Mouse (Mus musculus) forebrain, postnatal 0 days (tissue): ENCODE measurements at regions not wholly inside any gene's neighbourhood (a gene's known extent, or its start where the extent isn't known, plus 50 kb on each side); places are given as distances from the start of the nearest gene placed in this dataset.

Experiments used
- ATAC-seq: fragments of 200-750 bp; cut with Nextera tagmentation; 2 replicates; pipeline ENCODE4 v1.8.0; 2017; ENCODE audit warnings: mild to moderate bottlenecking, moderate library complexity
- DNase-seq: peaks from one replicate; pipeline ENCODE4 v3.0.0-alpha.2; 2015
- H3K27ac ChIP-seq: fragments of 300-500 bp; sonication (generic); 2 replicates; pipeline ENCODE4 v1.5.1; 2014; ENCODE audit warnings: low read depth, mild to moderate bottlenecking, antibody characterized with exemption, low read length, moderate library complexity, mixed read lengths
- H3K27me3 ChIP-seq: fragments of 300-500 bp; sonication (generic); 2 replicates; pipeline ENCODE4 v1.6.1; 2014; ENCODE audit warnings: mild to moderate bottlenecking, low read length, mixed read lengths; ENCODE audit not compliant: insufficient read depth
- H3K36me3 ChIP-seq: fragments of 300-500 bp; sonication (generic); 2 replicates; pipeline ENCODE4 v1.6.1; 2014; ENCODE audit warnings: mild to moderate bottlenecking, moderate library complexity; ENCODE audit not compliant: insufficient read depth
- H3K4me1 ChIP-seq: fragments of 300-500 bp; sonication (generic); 2 replicates; pipeline ENCODE4 v1.6.1; 2014; ENCODE audit warnings: antibody characterized with exemption; ENCODE audit not compliant: insufficient read depth
- H3K4me2 ChIP-seq: fragments of 300-500 bp; sonication (generic); 2 replicates; pipeline ENCODE4 v1.6.1; 2014; ENCODE audit warnings: low read depth, mild to moderate bottlenecking, moderate library complexity
- H3K4me3 ChIP-seq: fragments of 300-500 bp; sonication (generic); 2 replicates; pipeline ENCODE4 v1.5.1; 2014; ENCODE audit warnings: low read depth, low read length, mixed read lengths
- H3K9ac ChIP-seq: fragments of 300-500 bp; sonication (generic); 2 replicates; pipeline ENCODE4 v1.6.1; 2014; ENCODE audit warnings: mild to moderate bottlenecking
- H3K9me3 ChIP-seq: fragments of 300-500 bp; sonication (generic); 2 replicates; pipeline ENCODE4 v1.6.1; 2016; ENCODE audit warnings: low read length
- CTCF ChIP-seq: sonication (generic); IDR thresholded peaks from 2 replicates; pipeline ENCODE4 v1.5.1; 2016; ENCODE audit warnings: antibody characterized with exemption, control low read depth, low read depth
- WGBS: fragments of 180-500 bp; shearing (Covaris S2); extraction: QIAGEN DNeasy Blood & Tissue Kit; methylation state at CpG from one replicate; pipeline ENCODE4 v1.1.7; 2014; 5-methylcytosine and 5-hydroxymethylcytosine counted together

DNA sequence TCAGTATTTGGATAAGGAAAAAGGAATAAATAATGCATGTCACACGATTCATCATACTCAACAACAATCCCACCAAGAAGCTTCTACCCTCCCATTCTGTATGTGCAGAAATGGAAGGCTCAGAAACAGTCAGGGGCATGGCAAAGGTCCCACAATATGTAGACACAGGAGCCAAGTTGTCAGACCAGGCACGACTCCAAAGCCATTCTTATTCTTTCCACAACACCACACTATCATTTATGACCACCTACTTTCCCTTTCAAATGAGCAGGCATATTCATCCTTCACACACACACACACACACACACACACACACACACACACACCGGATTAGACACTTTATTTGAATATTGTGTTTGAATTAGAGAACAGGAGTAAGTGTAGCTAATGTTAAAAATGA, 232.0 kb downstream of the Rab28 start:
- Histone ChIP-seq H3K4me3 (no peak overlapping the region), H3K9ac (no peak overlapping the region), H3K4me1 (no peaks in the 10 kb centered on the region), H3K27me3 (no peaks in the 10 kb centered on the region), H3K9me3 (no peaks in the 10 kb centered on the region), H3K36me3 (no peaks in the 10 kb centered on the region), H3K27ac (no peak overlapping the region), H3K4me2 (no peak overlapping the region)
- no peak for TF ChIP-seq CTCF
- WGBS: 43% methylated on average over 3 of the region's 3 CpGs
- peak; percentile 89 for ATAC-seq
- peak; percentile 59 for DNase-seq

DNA sequence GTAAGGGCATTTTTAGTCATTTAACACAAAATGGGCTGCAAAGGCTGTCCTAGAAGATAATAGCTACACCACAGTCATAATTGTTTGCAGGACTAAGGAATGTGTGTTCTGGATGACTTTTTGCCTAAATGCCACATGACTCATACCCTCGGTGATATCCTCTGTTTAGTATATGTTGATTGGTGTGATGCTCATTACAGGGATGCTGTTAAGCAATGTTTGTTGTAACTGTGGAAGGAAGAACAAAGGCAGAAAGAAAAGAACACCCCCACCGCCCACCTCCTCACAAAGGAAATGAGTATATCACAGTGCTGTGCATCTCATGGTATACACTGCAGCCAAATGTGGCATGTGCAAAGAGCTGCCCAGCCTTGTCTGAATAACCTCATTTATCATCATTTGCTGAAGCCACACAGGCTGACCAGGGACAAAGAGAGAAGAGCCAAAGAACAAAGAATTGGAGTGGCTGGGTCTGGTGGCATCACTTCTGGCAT, 262.4 kb downstream of the Rab28 start:
- Histone ChIP-seq H3K9ac (no peak overlapping the region), H3K27me3 (no peaks in the 10 kb centered on the region), H3K36me3 (no peaks in the 10 kb centered on the region), H3K4me3 (no peak overlapping the region), H3K9me3 (no peaks in the 10 kb centered on the region), H3K27ac (no peak overlapping the region), H3K4me1 (no peaks in the 10 kb centered on the region), H3K4me2 (no peak overlapping the region)
- DNase-seq: no peak
- TF ChIP-seq CTCF: no peak
- 74% methylated on average over 2 of the region's 2 CpGs for WGBS
- ATAC-seq: no peak

DNA sequence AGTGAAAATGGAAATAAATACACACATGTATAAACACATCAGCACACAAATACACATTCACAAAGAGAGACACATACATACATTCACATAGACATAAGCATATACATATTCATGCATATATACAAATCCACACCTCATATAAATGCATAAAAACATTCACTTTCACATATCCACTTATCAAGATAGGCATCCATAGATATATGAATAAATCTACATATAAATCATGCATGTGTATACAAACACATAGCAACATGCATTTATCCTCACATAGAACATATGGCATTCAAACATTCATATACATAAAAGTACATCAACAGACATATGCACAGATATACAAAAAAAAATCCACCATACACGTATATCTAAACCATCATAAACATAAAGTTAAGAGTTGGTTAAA, 266.9 kb downstream of the Rab28 start:
- no peaks in the 10 kb centered on the region for H3K27me3 ChIP-seq
- H3K4me1 ChIP-seq: no peaks in the 10 kb centered on the region
- H3K36me3 ChIP-seq: no peaks in the 10 kb centered on the region
- H3K9me3 ChIP-seq: no peaks in the 10 kb centered on the region
- no peak overlapping the region for H3K9ac ChIP-seq
- TF ChIP-seq CTCF: no peak
- DNase-seq: no peak
- H3K4me3 ChIP-seq: no peak overlapping the region
- 72% methylated on average over 1 of the region's 1 CpGs for WGBS
- peak; percentile 55; the same call in 1 of the 2 replicates for ATAC-seq
- no peak overlapping the region for H3K27ac ChIP-seq
- no peak overlapping the region for H3K4me2 ChIP-seq

DNA sequence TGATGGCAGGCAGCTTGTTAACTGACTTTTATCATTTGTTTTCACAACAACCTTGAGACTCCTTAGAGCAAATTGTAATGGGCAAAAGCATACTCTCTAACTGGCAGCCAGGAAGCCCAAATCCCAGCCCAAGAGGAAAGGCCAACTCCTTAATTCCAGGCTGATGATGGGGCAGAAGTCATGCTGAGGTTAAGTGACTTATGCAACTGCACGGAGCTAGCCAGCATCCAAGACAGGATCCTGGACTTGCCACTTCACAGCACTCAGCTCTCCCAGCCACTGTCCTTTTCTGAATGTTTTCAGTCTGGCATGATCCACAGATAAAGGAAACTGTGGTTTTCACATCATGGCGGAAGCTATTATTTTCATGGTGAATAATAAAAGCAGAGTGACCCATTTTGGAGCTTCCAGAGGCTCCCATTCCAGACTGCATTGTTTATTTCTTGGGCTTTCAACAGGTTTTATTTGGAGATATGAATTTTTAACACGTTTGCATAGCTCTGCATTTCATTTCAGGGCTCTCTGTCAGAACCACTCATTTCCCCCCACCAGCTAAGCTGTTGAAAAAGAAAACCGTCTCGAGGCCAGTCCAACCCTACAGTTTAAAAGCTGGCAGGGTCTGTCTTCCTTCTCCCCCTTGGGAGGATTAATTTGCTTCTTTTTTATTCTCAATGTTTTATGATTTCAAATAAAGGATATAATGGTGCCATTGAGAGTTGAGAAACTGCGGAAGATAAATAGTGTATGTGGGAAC, 288.7 kb downstream of the Rab28 start:
- peak; percentile 3 for DNase-seq
- no peak for ATAC-seq
- Histone ChIP-seq H3K27me3 (no peaks in the 10 kb centered on the region), H3K9ac (no peak overlapping the region), H3K4me1 (no peaks in the 10 kb centered on the region), H3K4me3 (no peak overlapping the region), H3K4me2 (no peak overlapping the region), H3K36me3 (no peaks in the 10 kb centered on the region), H3K9me3 (no peaks in the 10 kb centered on the region), H3K27ac (no peak overlapping the region)
- 65% methylated on average over 6 of the region's 6 CpGs for WGBS
- no peak for TF ChIP-seq CTCF

DNA sequence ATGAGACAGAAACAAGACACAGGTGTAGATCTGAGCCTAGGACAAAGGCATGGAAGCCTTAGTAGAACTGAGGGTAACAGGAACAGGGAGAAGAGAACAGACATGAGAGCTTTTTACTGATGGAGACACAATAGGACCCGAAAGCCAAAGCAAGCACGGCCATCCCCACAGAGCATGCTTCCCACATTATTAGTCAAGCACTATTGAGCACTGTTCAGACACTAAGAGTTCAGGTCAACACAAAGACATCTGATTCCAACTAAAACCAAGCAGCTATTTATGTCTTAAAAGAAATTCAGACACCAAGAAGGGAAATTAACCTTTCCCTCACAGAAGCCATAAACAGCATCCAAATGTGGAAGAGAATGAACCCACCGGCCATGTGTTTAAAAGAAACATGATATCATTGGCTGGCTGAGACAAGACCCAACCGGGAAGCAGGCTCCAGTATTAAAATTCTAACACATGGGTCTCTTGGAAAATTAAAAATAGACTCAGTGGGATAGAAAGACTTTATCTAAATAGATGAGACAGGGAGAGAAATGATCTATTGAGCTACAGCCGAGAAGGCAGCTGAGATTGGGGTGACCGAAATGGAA, 298.8 kb downstream of the Rab28 start:
- no peak for ATAC-seq
- H3K9me3 ChIP-seq: no peaks in the 10 kb centered on the region
- 72% methylated on average over 6 of the region's 6 CpGs for WGBS

DNA sequence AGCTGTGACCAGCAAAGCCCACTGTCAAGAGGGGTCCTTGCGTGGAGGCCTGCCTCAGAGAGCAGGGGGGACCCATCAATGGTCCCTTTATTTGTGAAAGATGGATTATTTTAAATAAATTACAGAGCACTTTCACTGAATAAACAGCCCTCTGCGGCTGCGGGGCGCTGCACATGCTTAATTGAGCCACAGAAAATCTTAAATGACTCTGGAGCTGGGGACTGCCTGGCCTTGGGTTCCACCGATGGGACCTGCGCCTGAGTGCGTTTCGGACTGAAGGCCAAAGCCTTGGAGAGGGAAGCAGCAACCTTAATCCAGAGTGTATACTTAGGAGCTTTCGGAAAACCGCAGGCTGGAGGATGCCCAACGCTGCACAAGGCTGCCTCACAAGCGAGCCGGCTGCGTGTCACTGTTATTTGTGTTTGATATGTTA, 315.1 kb downstream of the Rab28 start:
- DNase-seq: peak; percentile 38

More for the DNA sequence above, 298.8 kb downstream of the Rab28 start:
- no peak overlapping the region for H3K27ac ChIP-seq
- no peak for TF ChIP-seq CTCF
- H3K4me3 ChIP-seq: no peak overlapping the region
- no peak overlapping the region for H3K9ac ChIP-seq
- H3K4me2 ChIP-seq: no peak overlapping the region
- H3K27me3 ChIP-seq: no peaks in the 10 kb centered on the region
- no peaks in the 10 kb centered on the region for H3K36me3 ChIP-seq
- no peak for DNase-seq
- no peaks in the 10 kb centered on the region for H3K4me1 ChIP-seq

DNA sequence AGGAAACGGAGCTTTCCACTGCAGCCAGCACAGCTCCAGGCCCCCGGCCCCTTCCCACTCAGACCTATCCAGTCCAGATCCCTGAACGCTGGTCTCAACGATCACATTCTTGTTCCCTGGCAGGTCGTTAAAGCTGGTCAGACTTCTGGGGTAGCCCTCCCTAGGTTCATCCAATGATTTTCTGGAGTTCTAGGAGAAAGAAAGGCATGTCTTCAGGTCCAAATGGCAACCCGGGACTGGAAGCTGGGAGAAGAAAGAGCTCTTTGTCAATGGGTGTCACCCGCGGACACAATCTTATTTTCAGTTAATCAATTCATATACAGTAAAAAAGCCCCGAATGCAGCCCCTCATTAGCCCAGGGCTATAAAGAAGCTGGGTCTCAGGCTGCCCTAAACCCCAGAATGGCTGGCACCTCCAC, 315.8 kb downstream of the Rab28 start:
- no peaks in the 10 kb centered on the region for H3K9me3 ChIP-seq
- whole genome bisulfite sequencing: 20% methylated on average over 9 of the region's 9 CpGs
- no peaks in the 10 kb centered on the region for H3K27me3 ChIP-seq
- no peaks in the 10 kb centered on the region for H3K36me3 ChIP-seq
- DNase-seq: no peak
- no peak overlapping the region for H3K27ac ChIP-seq
- H3K4me2 ChIP-seq: peak overlapping the region; percentile 31; the same call in 1 of the 2 replicates
- no peaks in the 10 kb centered on the region for H3K4me1 ChIP-seq
- H3K9ac ChIP-seq: no peak overlapping the region; the same call in 1 of the 2 replicates
- ATAC-seq: peak; percentile 50; the same call in 1 of the 2 replicates
- H3K4me3 ChIP-seq: no peak overlapping the region
- no peak for TF ChIP-seq CTCF

More for the DNA sequence above, 315.1 kb downstream of the Rab28 start:
- Histone ChIP-seq H3K4me3 (peak overlapping the region; percentile 7), H3K4me1 (no peaks in the 10 kb centered on the region), H3K4me2 (peak overlapping the region; percentile 31), H3K27ac (no peak overlapping the region), H3K9ac (no peak overlapping the region), H3K9me3 (no peaks in the 10 kb centered on the region), H3K27me3 (no peaks in the 10 kb centered on the region), H3K36me3 (no peaks in the 10 kb centered on the region)
- TF ChIP-seq CTCF: 0 out of 2 replicates have a peak, but pooled peaks have one; percentile 26
- WGBS: 29% methylated on average over 14 of the region's 14 CpGs
- ATAC-seq: peak; percentile 66
